Mouse (Mus musculus): ENCODE results near the gene Cyp4f37.
"Not testable (repeated sequence)": the region's sequence is repeated elsewhere in the genome, so short reads cannot be mapped to it uniquely, and the experiment has no call there.

- not testable (repeated sequence) for TF ChIP-seq GATA1 (IDR thresholded peaks at IDR 0.05; ENCODE audit: borderline replicate concordance, low read length); FLI1 (IDR thresholded peaks at IDR 0.05; ENCODE audit: low read length)
These were observed 10.9 kb upstream of the Cyp4f37 start for GRCm38 (mm10) chr17:32610231-32610630.

All from megakaryocyte, embryonic 14.5 days (primary cell).